Mouse (Mus musculus) cortical plate, adult 2 months (tissue): ENCODE measurements around the gene Zfp423. TPM values are rescaled to one million over a fixed set of nuclear protein-coding genes. Genes with fewer than 3 reads are reported as not detected.
A peak's percentile ranks its signal among the peaks of the same experiment; 100 is the strongest.

ENCODE experiments used
- H3K27ac ChIP-seq: fragments of 200-500 bp; 2 replicates; pipeline ENCODE4 v1.5.1; 2012; ENCODE audit warnings: low read length, control low read depth, inconsistent platforms; ENCODE audit not compliant: insufficient read depth
- H3K4me1 ChIP-seq: fragments of 200-500 bp; 2 replicates; pipeline ENCODE4 v1.6.1; 2011; ENCODE audit warnings: low read length; ENCODE audit not compliant: control insufficient read depth, insufficient read depth
- H3K4me3 ChIP-seq: fragments of 200-500 bp; 2 replicates; pipeline ENCODE4 v1.5.1; 2011; ENCODE audit warnings: mild to moderate bottlenecking, low read length, control low read depth; ENCODE audit not compliant: insufficient read depth
- CTCF ChIP-seq: fragments of 200-500 bp; IDR thresholded peaks from 2 replicates; pipeline ENCODE4 v1.5.1; 2011; ENCODE audit warnings: mild to moderate bottlenecking, control low read depth, low read length; ENCODE audit not compliant: insufficient read depth; ENCODE audit errors: extremely low read depth
- POLR2A ChIP-seq: fragments of 200-500 bp; IDR thresholded peaks from 2 replicates; pipeline ENCODE4 v1.6.1; 2011; ENCODE audit warnings: mild to moderate bottlenecking, low read length, control low read depth; ENCODE audit not compliant: insufficient read depth; ENCODE audit errors: extremely low read depth
- polyA plus RNA-seq: library from polyadenylated mRNA; depleted of rRNA; stranded (reverse); fragments of >200 nt; gene quantifications from 2 replicates; pipeline ENCODE4 v1.2.3, GENCODE M21; 2012

Gene Zfp423
- polyA plus RNA-seq, 1 experiment: 15.1 TPM

GRCm38 (mm10) chr8:87767882-87768281 lies 191.5 kb downstream of the Zfp423 start:
- TF ChIP-seq CTCF: no peak
- TF ChIP-seq POLR2A: no peak
- Histone ChIP-seq H3K4me3 (no peak overlapping the region), H3K4me1 (no peaks in the 10 kb centered on the region), H3K27ac (no peak overlapping the region)

- Histone ChIP-seq H3K27ac (no peak overlapping the region), H3K4me1 (no peaks in the 10 kb centered on the region), H3K4me3 (no peak overlapping the region)
- TF ChIP-seq CTCF (no peak), POLR2A (no peak)
Observed at GRCm38 (mm10) chr8:87765276-87765675, 194.1 kb downstream of the Zfp423 start.

GRCm38 (mm10) chr8:87758750-87759149 lies 200.6 kb downstream of the Zfp423 start:
- Histone ChIP-seq H3K4me3 (no peak overlapping the region), H3K27ac (no peak overlapping the region), H3K4me1 (no peaks in the 10 kb centered on the region)
- TF ChIP-seq CTCF: no peak
- no peak for TF ChIP-seq POLR2A

GRCm38 (mm10) chr8:87754853-87755252 lies 204.5 kb downstream of the Zfp423 start:
- no peaks in the 10 kb centered on the region for H3K4me1 ChIP-seq
- no peak overlapping the region for H3K27ac ChIP-seq
- no peak overlapping the region for H3K4me3 ChIP-seq
- TF ChIP-seq CTCF (no peak), POLR2A (no peak)

GRCm38 (mm10) chr8:87753636-87754035 lies 205.8 kb downstream of the Zfp423 start:
- TF ChIP-seq POLR2A: no peak
- no peak for TF ChIP-seq CTCF
- no peak overlapping the region for H3K27ac ChIP-seq

GRCm38 (mm10) chr8:87753148-87753547 lies 206.2 kb downstream of the Zfp423 start:
- Histone ChIP-seq H3K27ac (no peak overlapping the region), H3K4me1 (no peaks in the 10 kb centered on the region), H3K4me3 (no peak overlapping the region)
- TF ChIP-seq POLR2A: no peak
- 0 out of 2 replicates have a peak, but pooled peaks have one; percentile 17 for TF ChIP-seq CTCF

More at GRCm38 (mm10) chr8:87753636-87754035, 205.8 kb downstream of the Zfp423 start:
- no peak overlapping the region for H3K4me3 ChIP-seq
- H3K4me1 ChIP-seq: no peaks in the 10 kb centered on the region

GRCm38 (mm10) chr8:87752710-87753109 lies 206.7 kb downstream of the Zfp423 start:
- no peaks in the 10 kb centered on the region for H3K4me1 ChIP-seq
- H3K27ac ChIP-seq: no peak overlapping the region
- no peak overlapping the region for H3K4me3 ChIP-seq
- no peak for TF ChIP-seq CTCF
- TF ChIP-seq POLR2A: no peak

- TF ChIP-seq POLR2A: no peak
- TF ChIP-seq CTCF: no peak
- Histone ChIP-seq H3K4me1 (no peaks in the 10 kb centered on the region), H3K27ac (no peak overlapping the region), H3K4me3 (no peak overlapping the region)
Observed at GRCm38 (mm10) chr8:87747582-87747981, 211.8 kb downstream of the Zfp423 start.

GRCm38 (mm10) chr8:87747142-87747541 lies 212.3 kb downstream of the Zfp423 start:
- no peak overlapping the region for H3K4me3 ChIP-seq
- H3K4me1 ChIP-seq: no peaks in the 10 kb centered on the region
- TF ChIP-seq CTCF: no peak
- TF ChIP-seq POLR2A: no peak
- H3K27ac ChIP-seq: no peak overlapping the region

- H3K4me1 ChIP-seq: no peaks in the 10 kb centered on the region
- no peak overlapping the region for H3K4me3 ChIP-seq
- H3K27ac ChIP-seq: no peak overlapping the region
- no peak for TF ChIP-seq CTCF
- no peak for TF ChIP-seq POLR2A
Observed at GRCm38 (mm10) chr8:87746072-87746471, 213.3 kb downstream of the Zfp423 start.
